Mouse (Mus musculus) kidney, adult 2 months (tissue): ENCODE results near the gene Ankrd36.

Source experiments
- CTCF ChIP-seq: fragments of 200-500 bp; conservative IDR thresholded peaks from 2 replicates; pipeline ENCODE4 v1.5.1; 2011; ENCODE audit warnings: low read depth, mild to moderate bottlenecking, control low read depth, low read length, moderate library complexity, mixed read lengths; ENCODE audit not compliant: insufficient read depth, insufficient read length
- POLR2A ChIP-seq: fragments of 200-500 bp; IDR thresholded peaks from one replicate; pipeline ENCODE4 v1.6.1; 2011; ENCODE audit warnings: low read depth, low read length, control low read depth

DNA sequence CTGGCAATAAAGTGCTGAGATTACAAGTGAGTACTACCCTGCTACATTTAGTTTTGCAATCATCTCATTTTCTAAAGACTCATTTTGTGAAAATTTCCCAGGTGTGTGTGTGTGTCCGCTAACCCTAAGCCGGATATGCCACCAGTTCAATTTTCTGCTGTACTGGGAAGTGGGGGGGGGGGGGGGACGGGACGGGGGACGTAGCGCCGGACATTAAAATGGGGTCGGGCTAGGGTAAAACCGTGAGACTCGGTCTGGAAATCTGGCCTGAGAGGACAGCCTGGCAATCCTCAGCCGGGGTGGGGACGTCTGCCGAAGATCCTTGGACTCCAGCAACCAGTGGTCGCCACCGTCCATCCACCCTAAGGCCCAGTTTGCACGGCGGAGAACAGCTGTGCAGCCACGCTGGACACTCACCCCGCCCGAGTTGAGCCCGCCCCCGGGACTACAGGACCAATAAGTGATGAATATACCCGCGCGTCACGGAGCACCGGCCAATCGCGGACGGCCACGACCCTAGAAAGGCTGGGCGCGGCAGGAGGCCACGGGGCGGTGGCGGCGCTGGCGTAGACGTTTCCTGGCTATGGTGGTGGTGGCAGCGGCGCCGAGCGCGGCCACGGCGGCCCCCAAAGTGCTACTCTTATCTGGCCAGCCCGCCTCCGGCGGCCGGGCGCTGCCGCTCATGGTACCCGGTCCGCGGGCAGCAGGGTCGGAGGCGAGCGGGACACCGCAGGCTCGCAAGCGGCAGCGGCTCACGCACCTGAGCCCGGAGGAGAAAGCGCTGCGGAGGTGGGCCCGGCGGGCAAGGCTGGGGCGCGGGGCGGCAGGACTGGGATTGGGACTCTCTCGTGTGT, 48.8 kb upstream of the Ankrd36 start, which contains the start of gene Xbp1:
- TF ChIP-seq CTCF (no peak), POLR2A (peak; percentile 58)
